Mouse (Mus musculus) midbrain, embryonic 10.5 days (tissue): Measurements from ENCODE around the gene Pkig. TPM values are rescaled to one million over a fixed set of nuclear protein-coding genes. Genes with fewer than 3 reads are reported as not detected.
A peak's percentile ranks its signal among the peaks of the same experiment; 100 is the strongest.

Experiments
- DNase-seq: peaks from one replicate; pipeline ENCODE4 v3.0.0-alpha.2; 2017; ENCODE audit warnings: low spot score
- H3K27ac ChIP-seq: fragments of 300-500 bp; sonication (generic); replicated peaks from 2 replicates; pipeline ENCODE4 v1.5.1; 2016; ENCODE audit warnings: mild to moderate bottlenecking
- H3K27me3 ChIP-seq: fragments of 300-500 bp; sonication (generic); 2 replicates; pipeline ENCODE4 v1.6.1; 2016; ENCODE audit warnings: low read depth, mild to moderate bottlenecking; ENCODE audit not compliant: poor library complexity, severe bottlenecking
- H3K36me3 ChIP-seq: fragments of 300-500 bp; sonication (generic); 2 replicates; pipeline ENCODE4 v1.6.1; 2016; ENCODE audit warnings: mild to moderate bottlenecking, moderate library complexity
- H3K4me1 ChIP-seq: fragments of 300-500 bp; sonication (generic); 2 replicates; pipeline ENCODE4 v1.6.1; 2016
- H3K4me3 ChIP-seq: fragments of 300-500 bp; sonication (generic); 2 replicates; pipeline ENCODE4 v1.5.1; 2016; ENCODE audit warnings: mild to moderate bottlenecking, moderate library complexity
- H3K9me3 ChIP-seq: fragments of 300-500 bp; sonication (generic); replicated peaks from 2 replicates; pipeline ENCODE4 v1.6.1; 2016; ENCODE audit warnings: mild to moderate bottlenecking
- WGBS: fragments of 180-500 bp; shearing (Covaris S2); methylation state at CpG from one replicate; pipeline ENCODE4 v1.1.7; 2016; 5-methylcytosine and 5-hydroxymethylcytosine counted together
- polyA plus RNA-seq: library from polyadenylated mRNA; unstranded; fragments of >200 nt; fragmentation: Nextera tagmentation; extraction: Ambion mirVana; gene quantifications from 2 replicates; pipeline ENCODE4 v1.2.1, GENCODE M21; 2016

Gene Pkig
- polyA plus RNA-seq, 1 experiment from 2014 or later = 190 TPM

DNA sequence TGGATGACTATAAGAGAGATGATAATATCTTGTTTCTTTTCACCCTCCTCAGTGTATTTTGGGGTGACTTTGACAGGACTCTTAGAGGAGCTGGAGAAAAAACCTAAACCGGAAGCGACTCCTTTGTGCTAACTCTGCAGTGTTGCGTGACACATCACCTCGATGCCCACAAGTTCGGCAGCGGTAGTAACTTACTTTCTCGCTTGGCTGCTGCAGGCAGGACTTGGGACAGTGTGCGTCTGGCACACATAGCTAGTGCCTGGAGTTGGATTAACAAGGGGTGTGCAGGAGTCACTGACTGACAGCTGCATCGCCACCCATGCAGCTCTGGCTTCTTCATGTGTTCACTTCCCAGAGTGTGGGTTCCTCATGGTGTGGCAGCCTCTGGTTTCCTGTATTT, 51.8 kb downstream of the Pkig start:
- Histone ChIP-seq H3K4me1 (peaks cover 8% of the 10 kb centered on the region; the same call in 1 of the 2 replicates), H3K4me3 (no peak overlapping the region), H3K9me3 (no peaks in the 10 kb centered on the region), H3K27me3 (no peaks in the 10 kb centered on the region), H3K27ac (no peak overlapping the region), H3K36me3 (peaks cover 38% of the 10 kb centered on the region)
- no peak for DNase-seq
- WGBS = 94% methylated on average over 9 of the region's 9 CpGs

DNA sequence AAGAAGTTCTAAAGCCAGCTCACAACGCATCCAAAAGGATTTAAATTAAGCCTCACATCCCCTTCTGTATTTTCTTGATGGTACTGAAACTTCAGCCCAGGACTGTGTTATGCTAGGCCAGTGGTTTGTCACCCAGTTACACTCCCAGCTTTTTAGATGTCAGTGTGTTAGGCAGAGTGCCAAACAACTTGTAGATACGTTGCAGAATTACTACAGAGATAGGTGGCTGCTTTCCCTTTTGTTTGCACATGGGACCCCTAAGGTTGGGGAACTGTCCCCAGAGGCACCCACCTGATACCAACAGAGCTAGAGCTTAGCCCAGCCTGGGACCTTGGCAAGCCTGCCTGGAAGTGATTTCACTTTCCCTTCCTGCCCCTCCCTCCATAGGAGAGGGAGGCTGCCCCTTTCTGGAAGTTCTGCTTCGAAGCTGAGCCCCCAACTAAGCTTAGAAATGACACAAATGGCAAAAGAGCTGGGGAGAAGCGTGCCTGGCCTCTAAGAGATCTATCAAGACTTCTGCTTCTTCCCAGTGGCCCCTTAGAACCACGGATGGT, 52.5 kb downstream of the Pkig start:
- Histone ChIP-seq H3K9me3 (no peaks in the 10 kb centered on the region), H3K4me1 (peaks cover 11% of the 10 kb centered on the region; the same call in 1 of the 2 replicates), H3K4me3 (no peak overlapping the region), H3K36me3 (peaks cover 34% of the 10 kb centered on the region), H3K27me3 (no peaks in the 10 kb centered on the region), H3K27ac (no peak overlapping the region)
- DNase-seq = no peak
- WGBS = 86% methylated on average over 5 of the region's 5 CpGs

DNA sequence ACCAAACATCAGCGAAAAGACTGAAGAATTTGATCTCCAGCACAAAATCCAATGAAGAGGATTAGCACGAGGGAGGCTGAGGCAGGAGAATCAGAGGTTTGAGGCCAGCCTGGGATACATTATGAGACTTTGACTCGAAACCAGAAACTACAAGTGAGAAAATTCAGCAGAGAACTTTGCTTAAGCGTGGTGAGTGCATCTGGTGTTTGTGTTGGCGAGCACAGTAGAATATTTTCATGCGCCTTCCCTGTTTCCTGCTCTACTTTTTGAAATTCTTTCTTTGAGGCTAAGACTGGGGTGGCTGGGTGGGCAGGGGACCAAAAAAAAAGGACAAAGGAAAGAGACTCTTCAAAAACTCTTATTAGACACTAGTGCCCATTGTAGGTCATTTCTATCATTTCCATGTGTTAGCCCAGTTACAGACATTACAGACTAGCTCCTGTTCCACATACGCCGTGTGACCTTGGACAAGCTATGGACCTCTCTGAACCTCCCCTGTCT, 53.2 kb downstream of the Pkig start:
- H3K27me3 ChIP-seq = no peaks in the 10 kb centered on the region
- WGBS = 92% methylated on average over 8 of the region's 8 CpGs
- DNase-seq = no peak
- H3K27ac ChIP-seq = no peak overlapping the region
- H3K4me3 ChIP-seq = no peak overlapping the region
- peaks cover 13% of the 10 kb centered on the region for H3K4me1 ChIP-seq
- no peaks in the 10 kb centered on the region for H3K9me3 ChIP-seq
- peaks cover 29% of the 10 kb centered on the region for H3K36me3 ChIP-seq

DNA sequence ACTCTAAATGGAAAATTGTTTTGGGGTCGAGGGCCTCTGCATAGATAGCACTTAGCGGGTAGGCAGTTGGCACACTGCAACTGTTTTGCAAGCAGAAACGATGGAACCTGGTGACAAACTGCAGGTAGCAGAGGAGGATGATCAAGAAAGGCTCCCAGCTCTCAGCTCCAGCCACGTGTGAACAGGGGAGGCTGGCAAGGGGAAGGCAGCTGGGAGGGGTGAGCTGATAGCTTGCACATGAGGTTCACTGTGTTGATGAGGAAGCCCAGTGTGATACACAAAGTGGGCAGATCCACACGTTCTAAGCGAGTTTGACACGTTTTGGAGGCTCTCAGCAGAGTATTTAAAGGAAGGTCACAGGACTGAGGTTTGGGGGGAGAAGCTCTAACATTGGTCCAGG, 54.3 kb downstream of the Pkig start:
- WGBS = 85% methylated on average over 7 of the region's 7 CpGs

DNA sequence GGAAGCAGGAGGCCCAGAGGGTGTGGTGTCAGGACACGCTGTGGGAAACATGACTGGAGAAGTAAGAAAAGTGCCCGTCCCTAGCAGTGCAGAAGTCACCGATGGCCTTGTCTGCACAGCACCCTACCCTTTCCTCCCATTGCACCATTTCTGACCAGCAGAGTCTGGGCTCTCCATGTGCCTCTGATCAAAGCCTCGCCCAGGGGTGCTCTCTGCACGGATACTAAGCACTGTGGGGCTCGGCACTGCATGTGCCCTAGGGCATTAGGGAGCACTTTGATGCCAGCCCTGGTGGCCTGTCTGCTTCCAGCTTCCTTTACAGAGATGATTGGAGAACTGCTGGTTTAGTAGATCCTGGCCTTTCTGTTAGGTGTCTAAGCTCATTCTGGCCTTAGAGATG, 54.7 kb downstream of the Pkig start:
- Histone ChIP-seq H3K36me3 (peaks cover 29% of the 10 kb centered on the region), H3K27ac (no peak overlapping the region), H3K4me3 (no peak overlapping the region), H3K27me3 (no peaks in the 10 kb centered on the region), H3K4me1 (peaks cover 24% of the 10 kb centered on the region), H3K9me3 (no peaks in the 10 kb centered on the region)
- DNase-seq = no peak
- 92% methylated on average over 6 of the region's 6 CpGs for WGBS

More for the DNA sequence above, 54.3 kb downstream of the Pkig start:
- Histone ChIP-seq H3K36me3 (peaks cover 29% of the 10 kb centered on the region), H3K27ac (no peak overlapping the region), H3K9me3 (no peaks in the 10 kb centered on the region), H3K27me3 (no peaks in the 10 kb centered on the region), H3K4me3 (no peak overlapping the region), H3K4me1 (peaks cover 24% of the 10 kb centered on the region)
- no peak for DNase-seq

DNA sequence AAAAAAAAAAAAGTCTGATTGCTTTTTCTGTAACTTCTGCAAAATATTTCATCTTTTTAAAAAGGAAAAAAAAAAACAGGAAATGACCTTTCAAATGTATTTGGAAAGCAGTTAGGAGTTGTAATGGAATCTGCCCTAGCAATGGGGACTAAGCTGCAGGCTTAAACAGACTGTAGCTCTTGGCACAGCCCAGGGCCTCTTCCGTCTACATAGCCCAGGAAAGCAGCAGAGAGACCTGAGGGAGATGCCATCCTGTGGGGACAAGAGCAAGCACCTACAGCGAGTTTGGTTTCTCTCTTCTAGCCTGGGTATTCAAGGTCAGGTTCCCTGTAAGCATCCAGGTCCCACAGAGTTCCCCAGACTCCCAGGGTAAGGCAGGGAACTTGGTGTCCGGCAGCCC, 55.2 kb downstream of the Pkig start:
- Histone ChIP-seq H3K27ac (no peak overlapping the region), H3K4me3 (no peak overlapping the region), H3K9me3 (no peaks in the 10 kb centered on the region), H3K36me3 (peaks cover 29% of the 10 kb centered on the region), H3K4me1 (peaks cover 24% of the 10 kb centered on the region), H3K27me3 (no peaks in the 10 kb centered on the region)
- no peak for DNase-seq
- 93% methylated on average over 3 of the region's 3 CpGs for WGBS

DNA sequence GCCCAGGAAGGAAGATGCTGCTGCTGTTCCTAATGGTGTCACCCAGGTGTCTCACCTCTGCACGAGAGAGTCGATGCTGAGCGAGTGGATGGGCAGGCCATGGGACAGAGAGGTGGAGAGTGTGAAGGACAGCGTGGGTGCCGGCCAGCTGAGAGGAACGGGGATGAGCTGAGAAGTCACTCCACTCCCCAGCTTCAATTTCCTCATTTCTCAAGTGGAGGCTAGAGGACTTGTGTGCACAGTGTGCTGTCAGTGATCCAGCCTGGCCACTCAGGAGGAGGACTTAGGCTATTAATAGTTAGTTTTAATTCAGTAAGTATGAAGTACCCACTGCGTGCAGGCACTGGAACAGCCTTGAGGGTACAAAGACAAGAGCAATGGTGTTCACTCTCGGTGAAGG, 58.3 kb downstream of the Pkig start:
- 59% methylated on average over 8 of the region's 8 CpGs for WGBS
- H3K27ac ChIP-seq = peak overlapping the region; percentile 62
- no peak for DNase-seq

DNA sequence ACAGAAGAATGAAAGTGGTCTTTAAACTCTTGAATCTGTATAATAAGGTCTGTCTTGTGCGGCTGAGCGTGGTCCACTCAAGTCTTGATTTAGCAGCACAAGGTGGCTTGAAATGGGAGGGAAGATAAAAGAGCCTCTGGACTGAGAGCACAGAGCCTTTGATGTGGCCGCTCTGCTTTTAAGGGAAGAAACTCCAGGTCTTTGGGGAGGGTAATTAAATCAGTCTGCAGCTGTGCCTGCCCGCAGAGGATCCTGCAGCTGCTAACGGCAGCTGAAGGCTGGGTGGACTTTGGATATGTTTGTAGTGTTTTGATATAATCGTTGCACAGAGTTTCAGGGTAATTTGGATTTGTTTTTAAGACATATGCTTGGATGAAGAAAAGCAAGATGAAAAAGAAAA, 58.7 kb downstream of the Pkig start:
- Histone ChIP-seq H3K36me3 (peaks cover 29% of the 10 kb centered on the region), H3K9me3 (no peaks in the 10 kb centered on the region), H3K27me3 (no peaks in the 10 kb centered on the region), H3K4me1 (peaks cover 29% of the 10 kb centered on the region), H3K27ac (peak overlapping the region; percentile 62), H3K4me3 (no peak overlapping the region)
- 18% methylated on average over 6 of the region's 6 CpGs for WGBS
- DNase-seq = peak; percentile 38

More for the DNA sequence above, 58.3 kb downstream of the Pkig start:
- Histone ChIP-seq H3K9me3 (no peaks in the 10 kb centered on the region), H3K27me3 (no peaks in the 10 kb centered on the region), H3K4me3 (no peak overlapping the region), H3K4me1 (peaks cover 29% of the 10 kb centered on the region), H3K36me3 (peaks cover 28% of the 10 kb centered on the region)

DNA sequence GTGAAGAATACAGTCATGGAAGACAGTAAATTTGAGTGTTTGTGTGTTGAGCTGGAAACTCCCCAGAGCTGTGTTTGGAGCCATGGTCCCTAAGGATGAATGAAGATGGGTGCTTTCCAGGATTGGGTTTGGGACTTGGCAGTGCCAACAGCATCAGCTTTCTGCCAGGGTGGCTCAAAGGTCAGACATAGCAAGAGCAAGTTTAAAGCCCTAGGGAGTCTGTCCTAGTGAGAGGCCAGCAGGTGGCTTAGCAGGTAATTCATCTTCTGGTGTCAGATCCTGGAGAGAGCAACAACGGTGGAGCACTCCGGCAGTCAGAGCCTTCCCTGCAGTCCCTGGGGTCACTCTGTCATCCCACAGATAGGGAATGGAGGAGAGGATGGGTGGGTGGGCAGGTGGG, 60.3 kb downstream of the Pkig start:
- H3K9me3 ChIP-seq = no peaks in the 10 kb centered on the region
- peaks cover 38% of the 10 kb centered on the region for H3K36me3 ChIP-seq
- H3K27ac ChIP-seq = peak overlapping the region; percentile 64
- H3K4me1 ChIP-seq = peaks cover 29% of the 10 kb centered on the region
- no peaks in the 10 kb centered on the region for H3K27me3 ChIP-seq
- H3K4me3 ChIP-seq = no peak overlapping the region
- WGBS = 74% methylated on average over 2 of the region's 2 CpGs
- DNase-seq = no peak

DNA sequence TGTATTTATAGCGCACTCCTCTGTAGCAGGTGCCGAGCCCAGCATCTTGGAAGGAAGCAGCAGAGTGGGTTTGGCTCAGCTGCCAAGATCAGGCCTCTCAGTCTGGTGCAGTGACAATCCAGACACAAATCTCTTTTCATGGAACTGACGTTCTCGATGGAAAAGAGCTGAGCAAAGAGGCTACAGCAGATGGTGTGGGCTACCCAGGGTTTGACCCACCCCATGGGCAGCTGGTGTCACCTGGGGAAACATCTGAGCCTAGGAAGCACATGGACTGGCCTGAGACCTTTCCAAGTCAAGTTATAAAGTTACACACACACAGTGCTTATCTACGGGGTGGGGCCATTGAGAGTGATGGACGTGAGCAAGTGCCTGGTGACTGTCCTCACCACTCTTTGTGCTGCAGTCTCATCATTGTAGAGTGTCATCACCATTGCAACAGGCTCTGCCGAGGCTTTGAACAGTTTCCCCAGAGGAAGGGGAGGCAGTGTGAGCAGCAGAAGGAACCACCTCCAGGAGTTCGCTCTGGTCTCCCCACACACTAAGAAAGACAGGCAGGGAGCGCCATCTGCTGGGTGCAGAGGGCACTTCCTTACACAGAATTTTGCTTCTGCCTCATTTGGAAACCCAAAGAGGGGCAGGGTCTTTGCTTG, 60.9 kb downstream of the Pkig start:
- Histone ChIP-seq H3K4me3 (no peak overlapping the region), H3K4me1 (peaks cover 29% of the 10 kb centered on the region), H3K27me3 (no peaks in the 10 kb centered on the region), H3K9me3 (no peaks in the 10 kb centered on the region), H3K36me3 (peaks cover 39% of the 10 kb centered on the region), H3K27ac (peak overlapping the region; percentile 64)
- WGBS = 52% methylated on average over 9 of the region's 9 CpGs
- peak; percentile 81 for DNase-seq

DNA sequence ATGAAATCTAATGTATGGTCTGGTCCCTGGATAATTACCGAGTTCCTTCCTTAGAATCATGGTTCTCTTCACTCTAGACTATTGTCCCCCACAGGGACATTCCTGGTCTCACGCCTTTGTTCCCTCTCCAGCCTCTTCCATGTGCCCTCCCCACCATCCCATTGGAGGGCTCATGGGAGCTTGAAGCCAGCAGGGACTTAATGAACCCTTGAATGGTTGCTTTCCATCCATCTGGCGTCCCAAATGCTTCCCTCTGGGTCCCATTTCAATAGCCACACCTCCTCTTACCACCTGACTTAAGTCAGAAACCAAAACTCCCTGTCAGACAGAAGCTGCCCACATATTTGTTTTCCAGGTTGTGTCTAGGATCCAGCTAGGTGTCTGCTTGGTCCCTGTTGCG, 61.4 kb downstream of the Pkig start:
- H3K4me1 ChIP-seq = peaks cover 29% of the 10 kb centered on the region
- DNase-seq = no peak
- 46% methylated on average over 4 of the region's 4 CpGs for WGBS

DNA sequence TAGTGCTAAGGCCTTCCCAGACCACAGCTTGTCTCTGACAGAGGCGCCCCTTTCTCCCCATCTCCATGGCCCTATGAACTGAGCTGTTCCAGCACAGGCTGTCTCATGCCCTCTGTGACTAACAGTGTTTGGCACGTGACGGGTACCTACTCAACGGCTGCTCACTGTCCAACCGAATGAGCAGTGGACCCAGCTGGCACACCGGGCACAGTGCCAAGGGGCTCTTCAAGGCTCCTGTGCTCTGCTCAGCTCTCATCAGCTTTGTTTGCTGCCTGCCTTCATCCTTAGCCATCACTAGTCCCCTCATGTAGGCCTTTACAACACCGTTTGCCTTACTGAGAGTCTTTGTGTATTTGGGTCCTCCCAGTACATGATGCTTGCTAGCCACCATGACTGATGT, 64.4 kb downstream of the Pkig start:
- Histone ChIP-seq H3K27ac (no peak overlapping the region), H3K36me3 (peaks cover 68% of the 10 kb centered on the region)
- DNase-seq = no peak

More for the DNA sequence above, 61.4 kb downstream of the Pkig start:
- Histone ChIP-seq H3K4me3 (no peak overlapping the region), H3K9me3 (no peaks in the 10 kb centered on the region), H3K36me3 (peaks cover 41% of the 10 kb centered on the region), H3K27me3 (no peaks in the 10 kb centered on the region), H3K27ac (no peak overlapping the region)

DNA sequence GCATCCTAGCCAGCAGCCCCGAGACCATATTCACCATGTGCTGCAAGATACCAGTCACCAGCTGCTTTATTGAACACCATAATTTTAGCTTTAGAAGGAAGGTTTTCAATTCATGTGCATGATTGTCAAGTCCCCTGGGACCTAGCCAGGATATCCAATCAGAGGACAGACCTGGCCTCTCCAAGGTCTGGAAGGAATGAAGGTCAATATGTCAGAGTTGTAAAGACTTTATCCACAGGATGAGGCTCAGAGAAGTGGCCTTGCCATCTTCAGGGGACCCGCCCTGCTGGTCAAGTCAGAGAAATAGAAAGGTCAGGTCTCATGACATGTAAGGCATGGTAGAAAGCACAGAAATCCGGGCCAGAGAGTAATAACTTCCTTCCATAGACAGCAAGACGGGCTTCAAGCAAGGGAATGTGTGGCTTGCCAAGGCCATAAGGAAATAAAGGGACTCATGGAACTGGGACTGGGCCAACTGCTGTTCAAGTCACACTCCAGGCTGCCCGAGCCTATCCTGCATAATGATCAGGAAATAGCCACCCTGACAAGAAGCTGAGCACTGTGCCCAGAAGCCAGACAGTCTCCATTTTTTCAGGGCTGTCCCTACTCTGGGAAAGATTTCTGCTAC, 68.7 kb downstream of the Pkig start:
- 88% methylated on average over 5 of the region's 5 CpGs for WGBS
- no peak for DNase-seq
- no peak overlapping the region for H3K4me3 ChIP-seq
- no peak overlapping the region for H3K27ac ChIP-seq
- H3K4me1 ChIP-seq = no peaks in the 10 kb centered on the region
- H3K27me3 ChIP-seq = no peaks in the 10 kb centered on the region
- H3K9me3 ChIP-seq = no peaks in the 10 kb centered on the region
- H3K36me3 ChIP-seq = peaks cover 98% of the 10 kb centered on the region

More for the DNA sequence above, 64.4 kb downstream of the Pkig start:
- Histone ChIP-seq H3K4me3 (no peak overlapping the region), H3K9me3 (no peaks in the 10 kb centered on the region), H3K27me3 (no peaks in the 10 kb centered on the region), H3K4me1 (peaks cover 7% of the 10 kb centered on the region)
- WGBS = 92% methylated on average over 7 of the region's 7 CpGs
